Mouse (Mus musculus): Measurements from ENCODE around the gene Uox. TPM values are rescaled to one million over a fixed set of nuclear protein-coding genes. Genes with fewer than 3 reads are reported as not detected.
A peak's percentile ranks its signal among the peaks of the same experiment; 100 is the strongest.

Uox gene
- total RNA-seq, 2 experiments from 2014 or later = 0.43 TPM; not detected in 1

- DNase-seq = no peak
Measured at GRCm38 (mm10) chr3:146621966-146622365, 51.7 kb downstream of the Uox start.

- no peak for DNase-seq
Measured at GRCm38 (mm10) chr3:146625766-146626165, 55.5 kb downstream of the Uox start.

- no peak for DNase-seq
Measured at GRCm38 (mm10) chr3:146628227-146628982, 58.2 kb downstream of the Uox start.

GRCm38 (mm10) chr3:146632506-146632905 lies 62.3 kb downstream of the Uox start:
- DNase-seq = no peak

GRCm38 (mm10) chr3:146641818-146642427 lies 71.7 kb downstream of the Uox start:
- DNase-seq = peak; percentile 53 to 62

GRCm38 (mm10) chr3:146649311-146649894 lies 79.2 kb downstream of the Uox start:
- no peak for DNase-seq

GRCm38 (mm10) chr3:146650716-146651115 lies 80.5 kb downstream of the Uox start:
- DNase-seq = no peak

GRCm38 (mm10) chr3:146651217-146651616 lies 81.0 kb downstream of the Uox start, which contains the start of gene 4930503B20Rik:
TSS of gene 4930503B20Rik (minus strand) at chr3:146651317.
- no peak for DNase-seq

- peak; percentile 66 to 74 for DNase-seq
Measured at GRCm38 (mm10) chr3:146652431-146652830, 82.2 kb downstream of the Uox start.

GRCm38 (mm10) chr3:146653692-146654091 lies 83.5 kb downstream of the Uox start:
- no peak for DNase-seq

- no peak for DNase-seq
Measured at GRCm38 (mm10) chr3:146655111-146655577, 84.9 kb downstream of the Uox start.

GRCm38 (mm10) chr3:146657433-146657832 lies 87.2 kb downstream of the Uox start:
- DNase-seq = peak; percentile 62 to 66

- no peak for DNase-seq
Measured at GRCm38 (mm10) chr3:146658061-146658639, 87.9 kb downstream of the Uox start.

- peak; percentile 42 to 45 for DNase-seq
Measured at GRCm38 (mm10) chr3:146659321-146659720, 89.1 kb downstream of the Uox start.

GRCm38 (mm10) chr3:146661001-146661400 lies 90.8 kb downstream of the Uox start:
- DNase-seq = no peak

GRCm38 (mm10) chr3:146661907-146662306 lies 91.7 kb downstream of the Uox start:
- no peak for DNase-seq

GRCm38 (mm10) chr3:146671121-146671520 lies 100.9 kb downstream of the Uox start:
- DNase-seq = no peak

GRCm38 (mm10) chr3:146675101-146675500 lies 104.9 kb downstream of the Uox start:
- DNase-seq = no peak

GRCm38 (mm10) chr3:146676193-146676592 lies 106.0 kb downstream of the Uox start:
- DNase-seq = no peak

- no peak for DNase-seq
Measured at GRCm38 (mm10) chr3:146679646-146680045, 109.4 kb downstream of the Uox start.

GRCm38 (mm10) chr3:146680625-146681024 lies 110.4 kb downstream of the Uox start:
- DNase-seq = no peak

GRCm38 (mm10) chr3:146681696-146682095 lies 111.5 kb downstream of the Uox start:
- no peak for DNase-seq
